Mouse (Mus musculus) intestine, embryonic 14.5 days (tissue): ENCODE results near the gene Fndc4. TPM values are rescaled to one million over a fixed set of nuclear protein-coding genes. Genes with fewer than 3 reads are reported as not detected.

ENCODE experiments used
- ATAC-seq: fragments of 200-750 bp; cut with Nextera tagmentation; replicated peaks from 2 replicates; pipeline ENCODE4 v1.8.0; 2017; ENCODE audit warnings: low read depth, moderate number of reproducible peaks, moderate TSS enrichment, moderate library complexity; ENCODE audit not compliant: low FRiP score, low TSS enrichment
- DNase-seq: peaks from one replicate; pipeline ENCODE4 v3.0.0-alpha.2; 2018; ENCODE audit warnings: low spot score
- H3K27ac ChIP-seq: fragments of 300-500 bp; sonication (generic); 2 replicates; pipeline ENCODE4 v1.5.1; 2014; ENCODE audit warnings: low read depth, mild to moderate bottlenecking, control low read depth
- H3K27me3 ChIP-seq: fragments of 300-500 bp; sonication (generic); replicated peaks from 2 replicates; pipeline ENCODE4 v1.6.1; 2014; ENCODE audit warnings: low read length, control low read depth; ENCODE audit not compliant: control insufficient read depth, insufficient read depth
- H3K36me3 ChIP-seq: fragments of 300-500 bp; sonication (generic); 2 replicates; pipeline ENCODE4 v1.6.1; 2014; ENCODE audit warnings: low read length, control low read depth; ENCODE audit not compliant: control insufficient read depth, insufficient read depth
- H3K4me1 ChIP-seq: fragments of 300-500 bp; sonication (generic); replicated peaks from 2 replicates; pipeline ENCODE4 v1.6.1; 2014; ENCODE audit warnings: low read length, control low read depth, mixed read lengths; ENCODE audit not compliant: control insufficient read depth, insufficient read depth
- H3K4me2 ChIP-seq: fragments of 300-500 bp; sonication (generic); 2 replicates; pipeline ENCODE4 v1.6.1; 2014; ENCODE audit warnings: low read length
- H3K4me3 ChIP-seq: fragments of 300-500 bp; sonication (generic); 2 replicates; pipeline ENCODE4 v1.5.1; 2014; ENCODE audit warnings: low read depth, low read length, control low read depth, mixed read lengths
- H3K9ac ChIP-seq: fragments of 300-500 bp; sonication (generic); 2 replicates; pipeline ENCODE4 v1.6.1; 2014; ENCODE audit warnings: mild to moderate bottlenecking, low read length
- H3K9me3 ChIP-seq: fragments of 300-500 bp; sonication (generic); 2 replicates; pipeline ENCODE4 v1.6.1; 2016; ENCODE audit warnings: low read length, control low read depth; ENCODE audit not compliant: control insufficient read depth
- WGBS: fragments of 180-500 bp; shearing (Covaris S2); extraction: QIAGEN DNeasy Blood & Tissue Kit; methylation state at CpG from one replicate; pipeline ENCODE4 v1.1.7; 2014; 5-methylcytosine and 5-hydroxymethylcytosine counted together
- polyA plus RNA-seq: library from polyadenylated mRNA; unstranded; fragments of >200 nt; fragmentation: Nextera tagmentation; extraction: Ambion mirVana; gene quantifications from 2 replicates; pipeline ENCODE4 v1.2.1, GENCODE M21; 2014

Fndc4 gene
- polyA plus RNA-seq, 1 experiment from 2014 or later = 39.9 TPM

DNA sequence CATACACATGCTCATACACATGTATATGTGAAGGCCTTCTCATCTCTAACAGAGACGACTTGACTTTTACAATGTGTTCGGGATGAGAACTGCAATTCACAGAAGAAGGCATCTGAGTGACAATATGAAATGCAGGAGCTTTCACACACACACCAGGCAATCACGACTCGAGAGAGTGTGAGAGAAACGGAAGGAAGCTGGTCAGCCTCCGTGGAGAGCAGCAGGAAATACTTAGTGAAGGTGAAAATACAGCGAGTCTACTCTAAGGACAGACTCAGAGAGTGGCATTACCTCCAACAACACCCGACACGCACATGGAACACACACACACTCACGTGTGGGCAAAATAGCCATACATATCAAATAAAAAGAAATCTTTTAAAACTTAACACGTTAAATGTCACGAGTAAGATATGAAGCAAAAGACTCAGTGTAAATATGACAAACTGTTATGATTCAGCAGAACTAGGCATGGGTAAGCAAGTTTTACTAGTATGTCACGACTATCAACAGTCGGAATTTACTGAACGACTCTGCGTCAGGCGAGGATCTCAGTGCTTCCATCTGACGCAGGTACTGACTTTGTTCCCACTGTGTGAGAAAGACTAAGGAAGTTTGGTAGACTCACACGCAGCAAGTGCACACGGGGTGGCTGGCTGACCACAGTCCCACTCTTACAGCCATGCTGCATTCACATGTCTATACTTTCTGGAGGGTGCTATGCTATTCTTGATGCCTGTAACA, 16.5 kb downstream of the Fndc4 start:
- H3K9ac ChIP-seq = no peak overlapping the region
- no peaks in the 10 kb centered on the region for H3K4me1 ChIP-seq
- H3K9me3 ChIP-seq = no peaks in the 10 kb centered on the region
- H3K27ac ChIP-seq = no peak overlapping the region
- ATAC-seq (no peak), DNase-seq (no peak)
- H3K4me3 ChIP-seq = no peak overlapping the region
- H3K36me3 ChIP-seq = peaks cover 90% of the 10 kb centered on the region
- H3K4me2 ChIP-seq = no peak overlapping the region
- 86% methylated on average over 20 of the region's 20 CpGs for whole genome bisulfite sequencing
- H3K27me3 ChIP-seq = no peaks in the 10 kb centered on the region

DNA sequence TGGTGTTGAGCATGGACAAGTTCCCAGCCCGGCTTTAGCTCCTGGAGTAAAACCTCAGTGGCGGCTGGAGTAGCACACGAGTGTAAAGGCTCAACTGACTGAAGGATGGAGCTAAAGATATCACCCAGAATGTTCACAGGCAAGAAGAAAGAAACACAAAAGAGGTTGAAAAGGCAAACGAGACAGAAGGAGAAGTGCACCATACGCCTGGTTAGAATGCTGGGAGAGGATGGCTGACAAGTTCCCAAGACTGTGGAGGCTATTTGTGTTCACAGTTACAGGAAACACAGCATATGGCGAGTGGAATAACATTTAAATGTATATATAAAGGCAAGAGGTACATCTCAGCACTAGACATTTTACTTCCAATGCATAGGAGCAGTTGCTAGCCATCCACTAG, 22.9 kb downstream of the Fndc4 start:
- Histone ChIP-seq H3K4me3 (no peak overlapping the region), H3K36me3 (peaks cover 67% of the 10 kb centered on the region), H3K9me3 (no peaks in the 10 kb centered on the region), H3K9ac (no peak overlapping the region), H3K27ac (no peak overlapping the region), H3K4me1 (no peaks in the 10 kb centered on the region), H3K27me3 (no peaks in the 10 kb centered on the region), H3K4me2 (no peak overlapping the region)
- ATAC-seq (no peak), DNase-seq (no peak)
- 89% methylated on average over 6 of the region's 6 CpGs for WGBS

DNA sequence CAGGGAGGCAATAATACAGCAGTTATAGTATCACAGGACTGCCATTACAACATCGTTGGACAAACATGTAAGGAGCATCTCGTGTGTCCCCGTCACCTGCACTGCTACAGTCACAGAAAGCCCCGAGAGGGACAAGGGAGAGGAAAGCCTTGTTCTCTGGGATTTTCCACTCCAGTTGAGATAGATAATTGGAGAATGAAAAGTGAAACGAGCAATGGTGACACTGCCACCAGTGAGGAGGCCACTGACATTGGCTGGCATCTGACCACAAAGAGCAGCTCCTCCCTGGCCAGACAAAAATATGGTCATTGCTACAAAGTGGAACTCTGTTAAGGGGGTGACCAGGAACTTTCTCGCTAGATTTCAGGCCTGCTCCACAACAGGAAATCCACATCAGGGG, 28.2 kb downstream of the Fndc4 start:
- Histone ChIP-seq H3K4me1 (no peaks in the 10 kb centered on the region), H3K27me3 (no peaks in the 10 kb centered on the region), H3K36me3 (peaks cover 81% of the 10 kb centered on the region), H3K4me3 (no peak overlapping the region), H3K9ac (no peak overlapping the region), H3K27ac (no peak overlapping the region), H3K9me3 (no peaks in the 10 kb centered on the region), H3K4me2 (no peak overlapping the region)
- 89% methylated on average over 6 of the region's 6 CpGs for WGBS
- no peak for ATAC-seq
- DNase-seq = no peak

- DNase-seq = no peak
- ATAC-seq = no peak
- 82% methylated on average over 7 of the region's 7 CpGs for WGBS
- no peaks in the 10 kb centered on the region for H3K9me3 ChIP-seq
- H3K9ac ChIP-seq = no peak overlapping the region
- no peaks in the 10 kb centered on the region for H3K4me1 ChIP-seq
- no peak overlapping the region for H3K4me2 ChIP-seq
- H3K4me3 ChIP-seq = no peak overlapping the region
- no peaks in the 10 kb centered on the region for H3K27me3 ChIP-seq
- H3K27ac ChIP-seq = no peak overlapping the region
- H3K36me3 ChIP-seq = peaks cover 83% of the 10 kb centered on the region
Measured at GRCm38 (mm10) chr5:31266101-31266500, 29.8 kb downstream of the Fndc4 start.

- DNase-seq = no peak
- WGBS = 81% methylated on average over 11 of the region's 11 CpGs
Measured at GRCm38 (mm10) chr5:31257616-31258015, 38.3 kb downstream of the Fndc4 start.

GRCm38 (mm10) chr5:31255971-31256370, 39.9 kb downstream of the Fndc4 start:
- no peaks in the 10 kb centered on the region for H3K9me3 ChIP-seq
- H3K4me1 ChIP-seq = peaks cover 12% of the 10 kb centered on the region
- H3K4me2 ChIP-seq = no peak overlapping the region
- 87% methylated on average over 2 of the region's 2 CpGs for WGBS
- no peaks in the 10 kb centered on the region for H3K27me3 ChIP-seq
- no peak overlapping the region for H3K27ac ChIP-seq
- H3K36me3 ChIP-seq = peaks cover 82% of the 10 kb centered on the region
- no peak overlapping the region for H3K4me3 ChIP-seq
- H3K9ac ChIP-seq = no peak overlapping the region
- no peak for ATAC-seq
- no peak for DNase-seq

More at GRCm38 (mm10) chr5:31257616-31258015, 38.3 kb downstream of the Fndc4 start:
- H3K4me2 ChIP-seq = no peak overlapping the region
- H3K9ac ChIP-seq = no peak overlapping the region
- peaks cover 82% of the 10 kb centered on the region for H3K36me3 ChIP-seq
- H3K9me3 ChIP-seq = no peaks in the 10 kb centered on the region
- H3K27me3 ChIP-seq = no peaks in the 10 kb centered on the region
- H3K27ac ChIP-seq = no peak overlapping the region
- H3K4me1 ChIP-seq = 0 out of 2 replicates have a peak, but pooled peaks cover 4% of the 10 kb centered on the region
- ATAC-seq = no peak
- H3K4me3 ChIP-seq = no peak overlapping the region

DNA sequence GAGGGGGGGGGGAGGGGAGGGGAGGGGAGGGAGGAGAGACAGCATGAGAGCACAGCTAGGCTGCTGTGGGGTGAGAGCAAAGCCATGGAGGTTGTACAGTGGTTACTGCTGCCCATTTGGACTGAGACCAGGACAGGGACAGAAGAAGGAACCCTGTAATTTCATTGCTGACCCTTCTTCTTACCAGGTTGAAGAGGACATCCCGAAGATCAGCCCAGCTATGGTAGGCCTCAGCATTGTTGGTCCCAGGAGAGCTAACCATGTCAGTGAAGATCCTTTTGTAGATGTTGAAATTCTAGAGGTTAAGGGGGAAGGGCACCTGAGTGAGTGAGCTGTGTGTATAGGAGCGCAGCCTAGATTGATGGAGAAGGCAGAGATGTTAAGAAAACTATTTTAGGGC, 40.5 kb downstream of the Fndc4 start:
- ATAC-seq = no peak
- DNase-seq = peak; percentile 44
- Histone ChIP-seq H3K9me3 (no peaks in the 10 kb centered on the region), H3K36me3 (peaks cover 82% of the 10 kb centered on the region), H3K27ac (no peak overlapping the region), H3K4me3 (no peak overlapping the region), H3K4me1 (peaks cover 14% of the 10 kb centered on the region), H3K9ac (no peak overlapping the region), H3K4me2 (no peak overlapping the region), H3K27me3 (no peaks in the 10 kb centered on the region)
- WGBS = 96% methylated on average over 2 of the region's 2 CpGs

DNA sequence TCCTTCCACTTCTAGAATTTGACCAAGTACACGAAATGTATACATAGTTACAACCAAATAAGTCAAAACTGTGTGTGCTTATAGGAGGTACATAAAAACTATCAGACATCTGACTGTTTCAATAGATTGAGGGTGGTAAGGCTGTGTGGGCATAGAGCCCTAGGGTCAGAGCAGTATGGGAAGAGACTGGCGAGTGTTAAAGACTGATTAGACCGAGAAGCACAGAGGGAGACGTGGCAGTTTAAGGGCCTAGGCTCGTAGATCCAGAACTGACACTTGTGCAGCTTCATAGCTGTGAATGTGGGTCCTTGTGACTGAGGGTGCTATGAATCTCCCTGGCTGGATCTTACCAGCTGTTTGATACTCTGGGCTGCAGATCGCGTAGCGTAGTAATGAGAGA, 41.0 kb downstream of the Fndc4 start:
- peaks cover 82% of the 10 kb centered on the region for H3K36me3 ChIP-seq
- 0 out of 2 replicates have a peak overlapping the region, but pooled peaks have one; percentile 42 for H3K4me2 ChIP-seq
- peak overlapping the region; percentile 1; the same call in 1 of the 2 replicates for H3K27ac ChIP-seq
- ATAC-seq (no peak), DNase-seq (peak; percentile 48)
- no peak overlapping the region for H3K4me3 ChIP-seq
- 84% methylated on average over 8 of the region's 8 CpGs for WGBS
- no peaks in the 10 kb centered on the region for H3K27me3 ChIP-seq
- no peak overlapping the region for H3K9ac ChIP-seq
- H3K9me3 ChIP-seq = no peaks in the 10 kb centered on the region
- H3K4me1 ChIP-seq = peaks cover 14% of the 10 kb centered on the region

GRCm38 (mm10) chr5:31254452-31254851, 41.4 kb downstream of the Fndc4 start:
- Histone ChIP-seq H3K9ac (no peak overlapping the region), H3K9me3 (no peaks in the 10 kb centered on the region), H3K4me2 (peak overlapping the region; percentile 42; the same call in 1 of the 2 replicates), H3K4me1 (peaks cover 14% of the 10 kb centered on the region), H3K4me3 (no peak overlapping the region), H3K27me3 (no peaks in the 10 kb centered on the region), H3K36me3 (peaks cover 82% of the 10 kb centered on the region), H3K27ac (peak overlapping the region; percentile 69)
- ATAC-seq = no peak; the same call in 1 of the 2 replicates
- DNase-seq = peak; percentile 64
- 60% methylated on average over 7 of the region's 7 CpGs for WGBS
